ENCODE assay signal across 8 mouse cellular contexts in genomic region chr17:65701797-65702566, GRCm38 (mm10).
DNase-seq lines count a peak whose midpoint lies in the region; ATAC-seq and TF ChIP-seq lines count a peak whose summit lies in the region.

No protein-coding gene starts in this region.

- TF ChIP-seq CTCF in heart, postnatal 0 days (IDR thresholded peaks at IDR 0.05; ENCODE audit: low read depth) = no peak

- 43% methylated on average over 13 of the region's 13 CpGs for WGBS in forebrain, embryonic 14.5 days
- WGBS in heart, postnatal 0 days = 32% methylated on average over 13 of the region's 13 CpGs
- WGBS in stomach, embryonic 15.5 days = 38% methylated on average over 13 of the region's 13 CpGs

- peaks cover 12% of the 10 kb centered on the region; the same call in 1 of the 2 replicates for H3K4me1 ChIP-seq in forebrain, embryonic 14.5 days (ENCODE audit: control insufficient read depth, insufficient read depth, low read length)
- H3K4me1 ChIP-seq in heart, postnatal 0 days (ENCODE audit: control insufficient read depth, insufficient read depth) = peaks cover 11% of the 10 kb centered on the region; the same call in 1 of the 2 replicates
- no peaks in the 10 kb centered on the region for H3K4me1 ChIP-seq in stomach, embryonic 15.5 days

- no peaks in the 10 kb centered on the region for H3K27me3 ChIP-seq in forebrain, embryonic 14.5 days (replicated peaks; ENCODE audit: control insufficient read depth, insufficient read depth, low read length)
- H3K27me3 ChIP-seq in heart, postnatal 0 days (ENCODE audit: control insufficient read depth, insufficient read depth, low read length) = no peaks in the 10 kb centered on the region
- no peaks in the 10 kb centered on the region for H3K27me3 ChIP-seq in stomach, embryonic 15.5 days (replicated peaks)

- H3K9ac ChIP-seq in forebrain, embryonic 14.5 days (ENCODE audit: low read length) = no peak overlapping the region
- no peak overlapping the region for H3K9ac ChIP-seq in heart, postnatal 0 days (replicated peaks; ENCODE audit: low read depth, low read length)
- no peak overlapping the region for H3K9ac ChIP-seq in stomach, embryonic 15.5 days

- TF ChIP-seq EP300 in heart, postnatal 0 days (IDR thresholded peaks at IDR 0.05; ENCODE audit: low read depth) = no peak

- DNase-seq in 3T3-L1 (ENCODE audit: low read depth, low spot score) = peak; percentile 85
- DNase-seq in brain, adult 2 months (ENCODE audit: low read depth, low spot score) = peak; percentile 92
- peak; percentile 70 for DNase-seq in forebrain, embryonic 14.5 days (ENCODE audit: low spot score)
- DNase-seq in heart, postnatal 0 days (ENCODE audit: low spot score) = peak; percentile 73
- DNase-seq in kidney, postnatal 36 days = peak; percentile 57 to 68
- peak; percentile 73 for DNase-seq in lung, postnatal 10 days

- H3K4me2 ChIP-seq in forebrain, embryonic 14.5 days (ENCODE audit: low read length) = peak overlapping the region; percentile 12; the same call in 1 of the 2 replicates
- no peak overlapping the region for H3K4me2 ChIP-seq in heart, postnatal 0 days (ENCODE audit: low read depth, low read length)
- H3K4me2 ChIP-seq in stomach, embryonic 15.5 days = no peak overlapping the region

- peak overlapping the region; percentile 86 for H3K27ac ChIP-seq in forebrain, embryonic 14.5 days (ENCODE audit: low read depth, low read length)
- H3K27ac ChIP-seq in heart, postnatal 0 days (ENCODE audit: low read depth) = peak overlapping the region; percentile 87
- peak overlapping the region; percentile 55 for H3K27ac ChIP-seq in stomach, embryonic 15.5 days

- no peaks in the 10 kb centered on the region; the same call in 1 of the 2 replicates for H3K36me3 ChIP-seq in forebrain, embryonic 14.5 days (ENCODE audit: control insufficient read depth, insufficient read depth, low read length)
- no peaks in the 10 kb centered on the region for H3K36me3 ChIP-seq in heart, postnatal 0 days (replicated peaks; ENCODE audit: control insufficient read depth, insufficient read depth, low read length)
- no peaks in the 10 kb centered on the region for H3K36me3 ChIP-seq in stomach, embryonic 15.5 days

- no peak overlapping the region for H3K4me3 ChIP-seq in forebrain, embryonic 14.5 days (ENCODE audit: low read depth, low read length)
- H3K4me3 ChIP-seq in heart, postnatal 0 days (ENCODE audit: low read depth, low read length) = no peak overlapping the region
- H3K4me3 ChIP-seq in stomach, embryonic 15.5 days (replicated peaks) = no peak overlapping the region

- ATAC-seq in forebrain, embryonic 14.5 days = peak; percentile 55; the same call in 1 of the 2 replicates
- peak; percentile 86 for ATAC-seq in heart, postnatal 0 days (ENCODE audit: insufficient read depth, low read depth)
- peak; percentile 38 for ATAC-seq in stomach, embryonic 15.5 days (ENCODE audit: insufficient read depth, low FRiP score, low read depth)
- ATAC-seq in megakaryocyte progenitor cell, adult 5-6 weeks (replicated peaks; ENCODE audit: poor library complexity) = no peak

- H3K9me3 ChIP-seq in forebrain, embryonic 14.5 days (replicated peaks; ENCODE audit: control insufficient read depth, low read length) = no peaks in the 10 kb centered on the region
- H3K9me3 ChIP-seq in heart, postnatal 0 days (replicated peaks; ENCODE audit: control insufficient read depth, low read length) = no peaks in the 10 kb centered on the region
- no peaks in the 10 kb centered on the region for H3K9me3 ChIP-seq in stomach, embryonic 15.5 days
